Mouse (Mus musculus): ENCODE measurements around the gene Gm10643.
A peak's percentile ranks its signal among the peaks of the same experiment; 100 is the strongest.

The Gm10643 gene

GRCm38 (mm10) chr8:84071921-84072320 lies 7.0 kb upstream of the Gm10643 start:
- DNase-seq (ENCODE audit: low read depth, low spot score), result no peak

GRCm38 (mm10) chr8:84070667-84071066 lies 5.7 kb upstream of the Gm10643 start:
- DNase-seq (ENCODE audit: low read depth, low spot score), result no peak

DNA sequence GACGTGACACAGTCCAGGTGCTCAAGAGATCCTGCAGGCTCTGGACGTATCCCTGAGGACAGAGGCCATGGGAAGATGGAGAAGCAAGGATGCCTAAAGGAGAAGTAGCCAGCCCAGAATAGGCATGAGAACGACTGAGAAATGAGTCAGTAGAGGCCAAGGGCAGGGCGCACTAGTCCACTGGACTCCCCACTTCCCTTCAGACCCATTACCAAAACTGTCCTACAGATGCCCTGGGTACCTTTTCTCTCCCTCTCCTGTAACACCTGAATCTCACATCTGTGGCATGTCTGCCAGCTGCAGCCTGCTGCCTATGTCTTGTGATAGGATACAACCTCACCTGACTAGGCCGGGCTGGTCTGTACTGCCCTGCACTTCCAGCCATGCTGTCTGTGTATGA lies 5.3 kb upstream of the Gm10643 start:
- no peak for DNase-seq (ENCODE audit: low read depth, low spot score)

GRCm38 (mm10) chr8:84069750-84070149 lies 4.8 kb upstream of the Gm10643 start:
- no peak for DNase-seq (ENCODE audit: low read depth, low spot score)

DNA sequence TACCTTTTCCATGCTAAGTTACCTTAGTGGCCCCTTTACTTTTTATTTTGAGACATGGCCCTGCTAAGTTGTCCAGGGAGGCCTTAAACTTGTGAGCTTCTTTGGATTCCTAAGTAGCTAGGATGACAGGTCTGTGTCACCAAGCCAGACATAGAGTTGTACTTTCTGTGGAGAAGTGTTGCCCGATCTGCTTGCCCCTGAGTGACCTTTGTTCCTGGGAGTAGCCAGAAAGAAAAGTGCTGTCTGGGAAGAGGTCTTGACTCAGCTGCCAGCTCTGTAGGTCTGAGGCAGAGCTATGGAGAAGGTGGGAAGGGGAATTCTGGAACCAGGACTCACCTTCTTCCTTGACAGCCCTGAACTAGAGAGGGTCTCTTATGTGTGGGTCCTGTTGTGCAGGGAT lies 4.2 kb upstream of the Gm10643 start:
- no peak for DNase-seq (ENCODE audit: low read depth, low spot score)

- DNase-seq (ENCODE audit: low read depth, low spot score), result no peak
These were observed 3.5 kb upstream of the Gm10643 start for GRCm38 (mm10) chr8:84068316-84069035.

DNA sequence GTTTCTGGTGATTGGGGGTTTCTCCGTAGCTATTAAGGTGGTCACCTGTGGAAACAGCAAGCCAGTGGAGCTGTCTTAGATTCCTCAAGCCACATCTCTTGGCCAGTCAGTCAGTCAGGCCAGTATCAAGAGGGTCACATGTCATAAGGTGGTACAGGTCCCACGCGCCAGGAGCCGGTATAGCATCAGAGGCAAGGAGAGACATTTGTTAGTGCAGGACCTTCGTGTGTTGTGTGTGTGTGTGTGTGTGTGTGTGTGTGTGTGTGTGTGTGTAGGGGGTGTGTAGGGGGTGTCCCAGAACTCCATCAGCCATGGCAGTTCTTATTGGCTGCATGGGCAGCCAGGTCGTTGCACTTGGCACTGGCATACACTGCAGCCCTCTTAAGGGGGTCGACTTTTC lies 3.0 kb upstream of the Gm10643 start:
- DNase-seq (ENCODE audit: low read depth, low spot score), result no peak

- DNase-seq (ENCODE audit: low read depth, low spot score), result peak; percentile 95
These were observed 2.2 kb upstream of the Gm10643 start for GRCm38 (mm10) chr8:84067047-84067573.

DNA sequence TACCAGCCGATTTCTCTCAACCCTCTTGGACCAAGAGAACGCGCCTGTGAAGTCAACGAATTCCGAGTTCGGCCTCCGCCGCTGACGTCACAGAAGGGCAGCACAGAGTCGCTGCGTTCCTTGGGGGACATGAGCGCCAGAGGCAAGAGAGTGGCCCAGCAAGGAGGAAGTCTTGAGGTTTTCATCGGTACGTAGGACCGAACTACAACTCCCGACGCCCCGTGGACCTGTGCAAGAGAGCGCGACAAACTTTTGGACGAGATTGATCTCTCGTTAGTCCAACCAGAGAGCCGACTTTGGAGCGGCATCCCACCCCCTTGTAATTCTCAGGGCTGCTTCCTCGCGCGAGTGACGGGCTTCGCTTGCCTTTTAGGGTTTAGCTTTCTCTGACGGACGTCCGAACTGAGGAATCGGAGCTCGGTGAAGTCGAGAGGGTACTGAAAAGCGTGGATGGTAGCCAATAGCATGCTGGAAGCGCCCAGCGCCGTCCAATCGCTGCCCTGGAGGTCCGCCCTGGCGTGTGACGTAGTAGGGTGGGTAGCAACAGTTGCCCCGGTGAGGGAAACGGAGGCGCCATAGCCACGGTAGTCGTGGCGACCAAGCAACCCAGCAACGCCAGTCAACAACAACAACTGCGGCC lies 1.5 kb upstream of the Gm10643 start, which contains the start of gene Rfx1:
Gene Rfx1 (plus strand): TSS at position 544 of the 640 bp plus-strand sequence.
- peak; percentile 100 for DNase-seq (ENCODE audit: low read depth, low spot score)

DNA sequence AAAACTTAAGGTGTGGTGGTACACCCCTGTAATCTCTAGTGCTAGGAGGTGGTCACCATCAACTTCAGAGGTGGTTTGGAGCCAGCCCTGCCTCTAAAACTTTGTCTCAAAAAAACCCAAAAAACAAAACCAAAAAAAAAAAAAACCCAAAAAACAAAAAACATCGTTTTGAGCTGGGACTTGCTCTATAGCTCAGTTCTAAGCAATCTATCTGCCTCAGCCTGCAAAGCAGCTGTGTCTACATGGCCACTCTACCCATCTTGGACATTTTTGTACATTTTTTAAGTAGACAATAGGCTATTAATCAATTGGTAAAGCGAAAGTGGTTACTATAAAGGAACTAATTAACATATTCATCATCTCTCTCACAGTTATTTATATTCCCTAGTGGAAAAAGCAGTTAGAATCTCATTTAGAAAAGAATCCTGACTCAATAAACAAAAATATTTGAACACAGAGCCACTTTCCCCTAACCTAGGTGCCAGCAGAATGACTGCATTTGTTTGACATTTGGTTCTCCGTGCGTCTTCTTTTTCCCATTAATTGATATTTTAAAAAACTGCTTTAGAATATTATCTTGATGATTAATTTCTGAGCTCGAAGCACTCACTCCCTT lies 628 bp upstream of the Gm10643 start:
- no peak for DNase-seq (ENCODE audit: low read depth, low spot score)

GRCm38 (mm10) chr8:84063861-84064610 lies 901 bp downstream of the Gm10643 start:
- no peak for DNase-seq (ENCODE audit: low read depth, low spot score)

DNA sequence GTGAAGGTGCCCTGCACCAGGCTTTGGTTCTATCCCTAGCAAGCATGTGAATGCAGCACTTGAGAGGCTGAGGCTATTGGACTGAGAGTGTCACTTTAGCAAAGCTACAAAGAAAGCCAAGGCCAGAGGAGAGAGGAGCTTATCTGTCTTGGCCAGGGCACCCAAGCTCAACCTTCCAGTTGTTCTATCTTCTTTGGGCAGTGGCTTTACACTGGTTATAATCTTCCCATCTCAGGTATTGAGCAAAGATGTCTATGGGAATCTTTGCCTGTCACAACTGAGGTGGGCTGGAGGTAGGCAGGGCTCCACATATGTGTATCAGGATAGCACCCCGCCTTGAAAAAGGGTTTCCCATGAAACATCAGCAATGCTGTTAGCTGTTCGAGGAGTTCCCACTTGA lies 4.7 kb downstream of the Gm10643 start:
- DNase-seq (ENCODE audit: low read depth, low spot score), result no peak

DNA sequence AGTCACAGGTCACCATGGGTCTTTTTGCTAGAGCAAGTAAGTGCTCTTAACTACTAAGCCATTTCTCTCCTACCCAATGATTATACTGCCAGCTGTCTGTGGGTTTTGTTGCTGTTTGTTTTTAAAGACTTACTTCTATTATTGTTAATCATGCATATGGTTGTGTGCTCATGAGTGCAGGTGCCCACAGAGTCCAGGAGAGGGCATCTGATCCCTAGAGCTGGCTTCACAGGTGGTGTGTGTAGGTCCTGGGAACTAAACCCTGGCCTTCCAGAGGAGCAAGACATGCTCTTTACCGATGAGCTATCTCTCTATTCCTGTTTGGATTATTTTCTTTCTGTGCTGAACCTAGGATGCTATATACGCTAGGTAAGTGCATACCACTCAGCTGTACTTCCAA lies 5.7 kb downstream of the Gm10643 start:
- peak; percentile 62 for DNase-seq (ENCODE audit: low read depth, low spot score)

DNA sequence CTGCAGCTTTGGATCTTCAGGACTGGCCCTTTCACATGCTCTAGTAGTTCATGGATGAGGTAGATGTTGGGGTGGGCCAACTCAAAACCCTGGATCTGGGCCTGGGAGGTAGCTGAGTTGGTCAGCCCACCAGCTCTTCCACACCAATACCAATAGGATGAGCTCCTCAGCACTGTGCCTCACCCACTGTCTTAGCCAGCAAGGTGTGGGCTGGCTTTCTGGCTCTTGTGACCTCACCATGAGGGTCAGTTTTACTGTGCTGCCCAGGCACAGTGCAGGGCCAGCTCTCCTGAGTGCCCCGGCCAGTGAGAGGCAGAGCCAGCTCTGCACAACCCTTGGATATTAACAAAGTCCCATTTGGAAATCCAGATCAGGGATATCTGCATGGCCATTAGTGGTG lies 7.1 kb downstream of the Gm10643 start:
- DNase-seq (ENCODE audit: low read depth, low spot score), result no peak

DNA sequence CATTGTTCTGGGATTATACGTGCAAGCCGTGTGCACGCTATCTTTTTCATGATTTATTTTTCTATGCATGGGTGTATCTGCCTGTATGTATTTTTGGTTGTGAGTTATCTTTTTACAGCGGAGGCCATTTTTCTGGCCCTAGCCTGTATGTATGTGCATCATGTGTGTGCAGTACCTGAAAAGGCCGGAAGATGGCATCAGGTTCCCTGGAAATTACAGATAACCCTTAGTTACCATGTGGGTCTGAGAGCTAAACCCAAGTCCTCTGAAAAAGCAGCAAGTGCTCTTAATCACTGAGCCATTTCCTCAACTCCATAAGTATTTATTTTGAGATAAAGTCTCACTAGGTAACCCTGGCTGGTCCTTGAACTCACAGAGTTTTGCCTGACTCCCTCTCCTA lies 11.7 kb downstream of the Gm10643 start:
- peak; percentile 73 for DNase-seq (ENCODE audit: low read depth, low spot score)

DNA sequence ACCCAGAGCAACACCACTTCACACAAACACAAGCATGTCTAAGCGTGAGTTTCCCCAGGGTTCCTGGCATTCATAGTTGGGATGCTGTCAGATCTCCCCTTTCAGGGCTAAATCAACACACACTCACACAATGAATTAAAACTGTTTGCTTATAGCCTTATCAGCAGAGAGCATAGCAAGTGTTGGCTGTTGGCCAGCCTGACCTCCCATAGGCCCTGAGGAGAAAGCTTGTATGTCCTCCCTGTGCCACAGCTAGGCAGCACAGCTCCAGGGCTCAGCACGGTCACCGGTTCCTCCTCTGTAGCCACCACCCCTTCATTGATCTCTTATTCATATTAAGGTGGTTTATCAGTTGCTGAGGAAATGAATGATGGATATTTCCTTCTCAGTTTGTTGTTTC lies 12.2 kb downstream of the Gm10643 start:
- no peak for DNase-seq (ENCODE audit: low read depth, low spot score)

- DNase-seq (ENCODE audit: low read depth, low spot score), result no peak
These were observed 16.8 kb downstream of the Gm10643 start for GRCm38 (mm10) chr8:84048171-84048570.

- peak; percentile 57 for DNase-seq (ENCODE audit: low read depth, low spot score)
These were observed 18.4 kb downstream of the Gm10643 start for GRCm38 (mm10) chr8:84046505-84046904.

DNA sequence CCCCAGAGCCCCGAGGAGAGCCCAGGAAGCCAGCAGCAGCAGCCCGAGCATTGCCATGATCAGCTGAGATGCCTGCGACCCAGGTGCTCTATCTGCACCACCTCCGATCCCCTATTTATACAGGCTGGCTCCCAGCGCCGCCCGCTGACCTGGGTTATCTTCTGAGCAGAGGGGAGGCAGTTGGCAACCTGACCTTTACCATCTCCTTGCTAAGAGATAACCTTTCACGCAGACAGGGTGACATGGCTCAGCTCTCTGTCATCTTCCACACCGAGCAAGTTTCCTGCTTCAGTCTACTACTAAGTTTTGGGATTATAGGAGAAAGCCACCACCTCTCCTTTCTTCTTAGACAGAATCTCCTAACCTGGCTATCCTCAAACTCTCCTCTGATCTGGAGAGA lies 20.0 kb downstream of the Gm10643 start, which contains the start of gene Rln3:
Gene Rln3 (minus strand): TSS at position 101 of the 400 bp plus-strand sequence.
- no peak for DNase-seq (ENCODE audit: low read depth, low spot score)

DNA sequence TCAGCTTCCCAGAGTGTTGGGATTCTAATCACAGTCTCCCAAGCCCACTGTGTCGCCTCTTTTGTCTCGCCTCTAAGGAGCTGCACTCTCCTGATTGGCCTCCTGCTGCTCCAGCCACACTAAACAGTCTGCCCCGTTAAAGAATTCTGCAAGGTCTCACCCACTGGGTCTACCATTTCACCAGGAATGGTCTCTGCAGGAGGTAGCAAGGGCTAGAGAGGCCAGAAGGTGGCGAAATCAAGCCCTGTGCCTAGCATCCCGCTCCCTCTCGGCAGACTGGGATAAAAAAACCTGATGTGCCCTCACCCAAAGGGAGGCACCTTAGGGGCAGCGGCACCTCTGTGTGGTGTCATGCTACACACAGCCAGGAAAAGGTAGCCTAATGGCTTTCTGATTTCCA lies 20.8 kb downstream of the Gm10643 start:
- DNase-seq (ENCODE audit: low read depth, low spot score), result peak; percentile 65

- DNase-seq (ENCODE audit: low read depth, low spot score), result no peak
These were observed 22.0 kb downstream of the Gm10643 start for GRCm38 (mm10) chr8:84042948-84043342.
